Mouse (Mus musculus) myocyte (in vitro differentiated cells): ENCODE data around the gene Nos1ap. TPM values are rescaled to one million over a fixed set of nuclear protein-coding genes. Genes with fewer than 3 reads are reported as not detected.

Source experiments
- H3K27me3 ChIP-seq: one replicate; pipeline ENCODE4 v1.6.1; 2011; ENCODE audit not compliant: control insufficient read depth, insufficient read depth, insufficient read length
- H3K36me3 ChIP-seq: one replicate; pipeline ENCODE4 v1.6.1; 2011; ENCODE audit not compliant: control insufficient read depth, insufficient read depth
- H3K4me2 ChIP-seq: one replicate; pipeline ENCODE4 v1.6.1; 2011; ENCODE audit warnings: low read depth, control low read depth
- H3K4me3 ChIP-seq: one replicate; pipeline ENCODE4 v1.5.1; 2011; ENCODE audit warnings: mild to moderate bottlenecking, control low read depth, moderate library complexity
- H3K79me2 ChIP-seq: one replicate; pipeline ENCODE4 v1.6.1; 2011; ENCODE audit not compliant: control insufficient read depth, insufficient read depth
- H3ac ChIP-seq: one replicate; pipeline ENCODE4 v1.6.1; 2011; ENCODE audit not compliant: control insufficient read depth, insufficient read length
- CEBPB ChIP-seq: IDR thresholded peaks from 2 replicates; pipeline ENCODE4 v1.6.1; 2011; ENCODE audit warnings: mild to moderate bottlenecking, moderate library complexity; ENCODE audit not compliant: poor library complexity, insufficient read depth, severe bottlenecking
- E2F4 ChIP-seq: IDR thresholded peaks from one replicate; pipeline ENCODE4 v1.6.1; 2011; ENCODE audit warnings: mild to moderate bottlenecking, control low read depth, moderate library complexity; ENCODE audit not compliant: insufficient read depth
- MAX ChIP-seq: IDR thresholded peaks from one replicate; pipeline ENCODE4 v1.6.1; 2011; ENCODE audit warnings: low read depth, mild to moderate bottlenecking, control low read depth
- MYOD1 ChIP-seq, 3 experiments: IDR thresholded peaks; one replicate each; pipeline ENCODE4 v1.6.1; 2011; ENCODE audit warnings: control low read depth in 2 of 3, low read depth in 2 of 3, mild to moderate bottlenecking in 2 of 3, moderate library complexity in 1 of 3; ENCODE audit not compliant: insufficient read length in 2 of 3, control insufficient read depth in 1 of 3
- MYOG ChIP-seq, 3 experiments: IDR thresholded peaks; one replicate each; pipeline ENCODE4 v1.6.1; 2011; ENCODE audit warnings: control low read depth in 2 of 3, low read depth in 2 of 3, mild to moderate bottlenecking in 2 of 3; ENCODE audit not compliant: insufficient read length in 2 of 3, control insufficient read depth in 1 of 3, insufficient read depth in 1 of 3
- POLR2A ChIP-seq: IDR thresholded peaks from one replicate; pipeline ENCODE4 v1.6.1; 2011; ENCODE audit warnings: low read depth, mild to moderate bottlenecking, control low read depth, moderate library complexity; ENCODE audit not compliant: insufficient read length
- POLR2AphosphoS2 ChIP-seq: IDR thresholded peaks from one replicate; pipeline ENCODE4 v1.6.1; 2011; ENCODE audit warnings: low read depth, control low read depth; ENCODE audit not compliant: insufficient read length
- REST ChIP-seq: IDR thresholded peaks from one replicate; pipeline ENCODE4 v1.6.1; 2011; ENCODE audit warnings: mild to moderate bottlenecking, control low read depth, moderate library complexity; ENCODE audit not compliant: insufficient read depth, insufficient read length
- SRF ChIP-seq: IDR thresholded peaks from one replicate; pipeline ENCODE4 v1.6.1; 2011; ENCODE audit warnings: low read depth; ENCODE audit not compliant: control insufficient read depth, insufficient read length
- TCF12 ChIP-seq: IDR thresholded peaks from one replicate; pipeline ENCODE4 v1.6.1; 2011; ENCODE audit warnings: mild to moderate bottlenecking, control low read depth; ENCODE audit not compliant: poor library complexity, insufficient read depth, severe bottlenecking
- TCF3 ChIP-seq: IDR thresholded peaks from one replicate; pipeline ENCODE4 v1.6.1; 2011; ENCODE audit warnings: low read depth, control low read depth; ENCODE audit not compliant: insufficient read length
- USF1 ChIP-seq: IDR thresholded peaks from one replicate; pipeline ENCODE4 v1.6.1; 2011; ENCODE audit warnings: low read depth, mild to moderate bottlenecking, control low read depth, moderate library complexity
- polyA plus RNA-seq: library from polyadenylated mRNA; unstranded; fragments of >200 nt; fragmentation: generic; extraction: Trizol; gene quantifications from one replicate; pipeline ENCODE4 v1.2.1, GENCODE M21; 2012; ENCODE audit warnings: missing spikeins

Gene Nos1ap
- polyA plus RNA-seq, 1 experiment: 0.14 TPM

DNA sequence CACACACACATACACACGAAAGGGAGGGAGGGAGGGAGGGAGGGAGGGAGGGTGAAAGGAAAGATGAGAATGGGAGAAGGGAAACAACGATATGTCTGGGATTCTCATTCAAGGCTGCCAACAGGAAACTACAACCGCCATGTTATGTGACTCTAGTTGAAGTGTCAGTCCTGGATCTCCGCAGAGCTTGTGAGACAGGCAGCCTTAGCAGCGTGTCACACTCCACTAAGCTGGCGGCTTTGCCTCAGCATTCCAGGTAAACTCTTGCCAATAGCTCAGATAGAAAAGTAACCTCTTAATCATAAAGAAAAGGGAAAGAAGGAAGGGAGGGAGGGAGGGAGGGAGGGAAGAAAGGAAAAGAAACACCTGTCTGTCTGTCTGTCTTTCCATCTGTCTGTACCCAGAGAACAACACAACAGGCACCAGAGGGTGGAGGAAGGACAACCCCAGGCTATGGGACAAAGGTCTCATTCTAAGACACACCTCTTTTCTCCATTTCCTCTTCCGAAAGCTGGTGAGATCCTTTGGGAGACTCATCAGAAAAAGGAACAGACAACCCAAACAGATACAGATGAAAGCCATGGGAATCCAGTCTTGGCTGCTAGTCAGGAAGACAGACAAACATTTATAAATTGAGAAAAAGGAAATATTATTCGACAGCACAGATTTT is 107.3 kb downstream of the Nos1ap start:
- no peaks in the 10 kb centered on the region for H3K36me3 ChIP-seq
- H3K27me3 ChIP-seq: peaks cover 12% of the 10 kb centered on the region
- no peak for TF ChIP-seq MYOG (IDR thresholded peaks at IDR 0.05; ENCODE audit: control insufficient read depth in 1 of 3, insufficient read depth in 1 of 3, insufficient read length in 2 of 3, low read depth in 2 of 3)
- no peak for TF ChIP-seq MAX
- TF ChIP-seq CEBPB: no peak
- TF ChIP-seq POLR2AphosphoS2: no peak
- TF ChIP-seq POLR2A: no peak
- no peak for TF ChIP-seq USF1
- no peak for TF ChIP-seq TCF3
- H3K4me3 ChIP-seq: no peak overlapping the region
- no peak overlapping the region for H3K4me2 ChIP-seq
- no peak overlapping the region for H3ac ChIP-seq
- H3K79me2 ChIP-seq: no peaks in the 10 kb centered on the region

GRCm38 (mm10) chr1:170481093-170481492 is 108.6 kb downstream of the Nos1ap start:
- no peak for TF ChIP-seq USF1
- Histone ChIP-seq H3K4me3 (no peak overlapping the region), H3K4me2 (no peak overlapping the region)

DNA sequence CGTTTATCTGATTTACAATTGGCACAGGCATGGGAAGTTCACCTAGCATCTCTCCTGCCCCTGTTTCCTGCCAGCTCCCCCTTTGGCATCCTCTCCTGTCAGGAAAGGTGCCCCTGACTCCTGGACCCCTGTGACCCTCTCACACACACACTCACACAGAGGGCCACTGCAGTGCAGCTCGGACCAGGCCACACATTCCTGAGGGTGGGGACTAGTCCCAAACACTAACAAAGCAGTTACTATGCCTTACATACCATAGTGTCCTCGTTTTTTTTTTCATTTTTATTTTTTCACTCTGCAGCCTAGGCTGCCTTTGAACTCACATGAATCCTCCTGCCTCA is 110.2 kb downstream of the Nos1ap start:
- TF ChIP-seq SRF: no peak
- no peak for TF ChIP-seq USF1
- TF ChIP-seq E2F4: no peak
- TF ChIP-seq TCF12: no peak
- no peak for TF ChIP-seq MAX
- TF ChIP-seq POLR2A: no peak
- no peak for TF ChIP-seq MYOG (IDR thresholded peaks at IDR 0.05; ENCODE audit: control insufficient read depth in 1 of 3, insufficient read depth in 1 of 3, insufficient read length in 2 of 3, low read depth in 2 of 3)
- TF ChIP-seq MYOD1 (IDR thresholded peaks at IDR 0.05; ENCODE audit: control insufficient read depth in 1 of 3, insufficient read length in 2 of 3, low read depth in 2 of 3): no peak
- no peak for TF ChIP-seq REST
- Histone ChIP-seq H3K4me3 (no peak overlapping the region), H3K4me2 (no peak overlapping the region), H3K36me3 (no peaks in the 10 kb centered on the region), H3K79me2 (no peaks in the 10 kb centered on the region), H3ac (no peak overlapping the region), H3K27me3 (peaks cover 12% of the 10 kb centered on the region)

More at GRCm38 (mm10) chr1:170481093-170481492, 108.6 kb downstream of the Nos1ap start:
- Histone ChIP-seq H3K79me2 (no peaks in the 10 kb centered on the region), H3ac (no peak overlapping the region), H3K27me3 (peaks cover 12% of the 10 kb centered on the region), H3K36me3 (no peaks in the 10 kb centered on the region)

GRCm38 (mm10) chr1:170478791-170479457 is 110.7 kb downstream of the Nos1ap start:
- H3K79me2 ChIP-seq: no peaks in the 10 kb centered on the region
- no peak overlapping the region for H3K4me2 ChIP-seq
- no peak overlapping the region for H3ac ChIP-seq
- H3K4me3 ChIP-seq: no peak overlapping the region
- no peaks in the 10 kb centered on the region for H3K36me3 ChIP-seq
- TF ChIP-seq MYOD1 (IDR thresholded peaks at IDR 0.05; ENCODE audit: control insufficient read depth in 1 of 3, insufficient read length in 2 of 3, low read depth in 2 of 3) (no peak), USF1 (no peak), E2F4 (no peak), CEBPB (no peak), SRF (no peak), MAX (no peak), POLR2AphosphoS2 (no peak), TCF3 (no peak), TCF12 (no peak), REST (no peak)
- H3K27me3 ChIP-seq: peaks cover 12% of the 10 kb centered on the region

DNA sequence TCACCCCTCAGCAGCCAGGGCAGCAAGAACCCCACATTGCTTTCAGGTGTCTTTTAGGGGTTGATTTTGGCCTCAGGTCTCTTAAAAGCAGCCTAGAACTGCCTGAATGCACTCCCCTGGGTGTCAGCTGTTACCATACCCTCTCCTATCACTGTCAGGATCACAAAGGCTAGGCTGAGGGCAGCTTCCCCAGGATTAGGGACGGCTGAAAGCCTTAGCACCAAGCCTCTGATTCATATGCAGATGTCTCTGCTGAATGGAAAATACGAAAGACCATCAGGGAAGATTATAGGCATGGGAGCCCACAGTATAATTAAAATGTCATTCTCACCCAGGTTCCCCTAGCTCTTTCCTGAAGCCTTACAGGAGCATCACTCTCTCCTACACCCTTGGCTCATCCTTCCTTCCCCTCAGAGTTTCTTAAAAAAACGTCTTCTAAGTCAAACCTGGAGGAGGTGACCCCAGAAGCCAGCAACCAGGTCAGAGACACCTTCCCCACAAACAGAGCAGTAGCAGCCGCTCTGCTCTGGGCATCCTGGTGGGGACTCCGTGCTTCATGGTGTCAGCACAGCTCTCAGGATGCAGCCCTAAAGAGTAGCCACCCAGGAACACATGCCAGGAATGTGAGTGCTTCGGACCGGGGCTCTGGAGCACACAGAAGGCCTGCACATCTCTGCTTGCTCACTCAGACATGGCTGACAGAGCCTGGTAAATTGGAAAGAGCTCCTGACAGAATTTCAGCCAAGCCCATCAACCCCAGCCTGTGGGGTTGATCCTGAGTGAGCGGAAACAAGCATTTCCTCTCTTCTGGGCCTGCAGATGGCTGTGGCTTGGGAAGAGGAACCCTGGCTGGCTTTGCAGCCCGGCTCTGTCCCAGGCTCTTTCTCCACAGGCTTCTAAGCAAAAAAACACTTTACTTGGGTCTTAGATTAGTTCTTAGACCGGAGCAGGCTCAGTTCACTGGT is 111.7 kb downstream of the Nos1ap start:
- no peaks in the 10 kb centered on the region for H3K36me3 ChIP-seq
- H3ac ChIP-seq: no peak overlapping the region
- TF ChIP-seq POLR2A (no peak), POLR2AphosphoS2 (no peak), E2F4 (no peak), TCF12 (no peak), CEBPB (no peak), USF1 (no peak), MAX (no peak), MYOD1 (IDR thresholded peaks at IDR 0.05; ENCODE audit: control insufficient read depth in 1 of 3, insufficient read length in 2 of 3, low read depth in 2 of 3) (no peak), REST (no peak), TCF3 (no peak)
- no peaks in the 10 kb centered on the region for H3K79me2 ChIP-seq
- no peak overlapping the region for H3K4me3 ChIP-seq
- peaks cover 8% of the 10 kb centered on the region for H3K27me3 ChIP-seq
- no peak overlapping the region for H3K4me2 ChIP-seq
